Mouse (Mus musculus) heart, embryonic 11.5 days (tissue): ENCODE measurements around the gene Foxa2. TPM values are rescaled to one million over a fixed set of nuclear protein-coding genes. Genes with fewer than 3 reads are reported as not detected.

Experiments used
- ATAC-seq: fragments of 200-750 bp; cut with Nextera tagmentation; replicated peaks from 2 replicates; pipeline ENCODE4 v1.8.0; 2017; ENCODE audit warnings: moderate library complexity; ENCODE audit not compliant: insufficient number of reproducible peaks, low FRiP score, low TSS enrichment
- H3K27ac ChIP-seq: fragments of 300-500 bp; sonication (generic); 2 replicates; pipeline ENCODE4 v1.5.1; 2014; ENCODE audit warnings: mild to moderate bottlenecking, low read depth, low read length
- H3K27me3 ChIP-seq: fragments of 300-500 bp; sonication (generic); 2 replicates; pipeline ENCODE4 v1.6.1; 2014; ENCODE audit warnings: mild to moderate bottlenecking, low read length, mixed read lengths; ENCODE audit not compliant: control insufficient read depth, insufficient read depth
- H3K36me3 ChIP-seq: fragments of 300-500 bp; sonication (generic); 2 replicates; pipeline ENCODE4 v1.6.1; 2014; ENCODE audit warnings: mild to moderate bottlenecking, low read length, moderate library complexity, mixed read lengths; ENCODE audit not compliant: control insufficient read depth, insufficient read depth
- H3K4me1 ChIP-seq: fragments of 300-500 bp; sonication (generic); 2 replicates; pipeline ENCODE4 v1.6.1; 2014; ENCODE audit warnings: low read length; ENCODE audit not compliant: control insufficient read depth, insufficient read depth
- H3K4me2 ChIP-seq: fragments of 300-500 bp; sonication (generic); 2 replicates; pipeline ENCODE4 v1.6.1; 2014; ENCODE audit warnings: mild to moderate bottlenecking, moderate library complexity
- H3K4me3 ChIP-seq: fragments of 300-500 bp; sonication (generic); 2 replicates; pipeline ENCODE4 v1.5.1; 2014; ENCODE audit warnings: low read depth, low read length
- H3K9ac ChIP-seq: fragments of 300-500 bp; sonication (generic); 2 replicates; pipeline ENCODE4 v1.6.1; 2014; ENCODE audit warnings: mild to moderate bottlenecking, low read depth, low read length, moderate library complexity
- H3K9me3 ChIP-seq: fragments of 300-500 bp; sonication (generic); replicated peaks from 2 replicates; pipeline ENCODE4 v1.6.1; 2016; ENCODE audit warnings: low read length; ENCODE audit not compliant: control insufficient read depth
- WGBS: fragments of 180-500 bp; shearing (Covaris S2); extraction: QIAGEN DNeasy Blood & Tissue Kit; methylation state at CpG from one replicate; pipeline ENCODE4 v1.1.7; 2014; ENCODE audit not compliant: insufficient replicate concordance; 5-methylcytosine and 5-hydroxymethylcytosine counted together
- polyA plus RNA-seq: library from polyadenylated mRNA; unstranded; fragments of >200 nt; fragmentation: Nextera tagmentation; extraction: Ambion mirVana; gene quantifications from 2 replicates; pipeline ENCODE4 v1.2.1, GENCODE M21; 2014

Foxa2 gene
- polyA plus RNA-seq, 1 experiment from 2014 or later, result 0.73 TPM

- 0 out of 2 replicates have a peak overlapping the region, but pooled peaks have one; percentile 39 for H3K9ac ChIP-seq
- H3K4me3 ChIP-seq, result peak overlapping the region; percentile 43
- no peaks in the 10 kb centered on the region for H3K36me3 ChIP-seq
- H3K9me3 ChIP-seq, result no peaks in the 10 kb centered on the region
- H3K27me3 ChIP-seq, result peaks cover 94% of the 10 kb centered on the region
- H3K27ac ChIP-seq, result no peak overlapping the region
- ATAC-seq, result 0 out of 2 replicates have a peak, but pooled peaks have one; percentile 9
- H3K4me2 ChIP-seq, result peak overlapping the region; percentile 65
- WGBS, result under 1% methylated on average over 41 of the region's 41 CpGs
- 0 out of 2 replicates have a peak, but pooled peaks cover 10% of the 10 kb centered on the region for H3K4me1 ChIP-seq
Observed at GRCm38 (mm10) chr2:148048484-148049129, 1.8 kb upstream of the Foxa2 start.

DNA sequence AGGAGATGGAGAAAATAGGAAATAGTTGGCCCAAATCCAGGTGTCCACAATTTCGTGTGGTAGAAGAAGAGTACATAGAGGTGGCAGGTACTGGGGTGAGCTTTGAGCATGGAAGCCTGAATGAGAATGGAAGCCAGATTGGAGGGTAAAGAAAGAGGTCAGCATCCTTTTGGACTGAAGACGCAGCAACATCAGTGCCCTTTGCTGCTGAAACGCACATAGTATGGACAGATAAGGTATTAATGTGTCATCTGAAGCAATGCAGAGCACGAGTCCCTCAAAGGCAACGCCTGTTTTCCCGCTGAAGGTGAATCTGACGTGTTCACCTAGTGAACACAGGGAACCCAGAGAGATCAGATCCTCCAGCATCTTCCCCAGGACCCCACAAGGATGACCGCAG is 842 bp upstream of the Foxa2 start:
- no peak overlapping the region for H3K9ac ChIP-seq
- WGBS, result 6% methylated on average over 8 of the region's 8 CpGs
- no peaks in the 10 kb centered on the region for H3K9me3 ChIP-seq
- H3K27ac ChIP-seq, result no peak overlapping the region
- H3K27me3 ChIP-seq, result peaks cover 96% of the 10 kb centered on the region
- 0 out of 2 replicates have a peak, but pooled peaks cover 10% of the 10 kb centered on the region for H3K4me1 ChIP-seq
- no peak overlapping the region for H3K4me2 ChIP-seq
- ATAC-seq, result no peak
- H3K36me3 ChIP-seq, result no peaks in the 10 kb centered on the region
- no peak overlapping the region for H3K4me3 ChIP-seq

- Histone ChIP-seq H3K4me3 (peak overlapping the region; percentile 49), H3K9ac (0 out of 2 replicates have a peak overlapping the region, but pooled peaks have one; percentile 43), H3K27ac (no peak overlapping the region), H3K27me3 (peaks cover 96% of the 10 kb centered on the region), H3K9me3 (no peaks in the 10 kb centered on the region), H3K36me3 (no peaks in the 10 kb centered on the region), H3K4me2 (peak overlapping the region; percentile 71), H3K4me1 (0 out of 2 replicates have a peak, but pooled peaks cover 10% of the 10 kb centered on the region)
- WGBS, result under 1% methylated on average over 57 of the region's 65 CpGs
- ATAC-seq, result 0 out of 2 replicates have a peak, but pooled peaks have one; percentile 37
Observed at GRCm38 (mm10) chr2:148045937-148046798, 601 bp downstream of the Foxa2 start.

- peak overlapping the region; percentile 71 for H3K4me2 ChIP-seq
- H3K9me3 ChIP-seq, result no peaks in the 10 kb centered on the region
- peak overlapping the region; percentile 49 for H3K4me3 ChIP-seq
- peaks cover 96% of the 10 kb centered on the region for H3K27me3 ChIP-seq
- no peak overlapping the region for H3K27ac ChIP-seq
- 0 out of 2 replicates have a peak, but pooled peaks cover 10% of the 10 kb centered on the region for H3K4me1 ChIP-seq
- no peak overlapping the region for H3K9ac ChIP-seq
- ATAC-seq, result peak; percentile 28; the same call in 1 of the 2 replicates
- H3K36me3 ChIP-seq, result no peaks in the 10 kb centered on the region
- under 1% methylated on average over 22 of the region's 25 CpGs for whole genome bisulfite sequencing
Observed at GRCm38 (mm10) chr2:148045543-148045936, 1.2 kb downstream of the Foxa2 start.

GRCm38 (mm10) chr2:148044877-148045539 is 1.8 kb downstream of the Foxa2 start:
- peak overlapping the region; percentile 49 for H3K4me3 ChIP-seq
- H3K36me3 ChIP-seq, result no peaks in the 10 kb centered on the region
- peaks cover 98% of the 10 kb centered on the region for H3K27me3 ChIP-seq
- H3K27ac ChIP-seq, result no peak overlapping the region
- 0 out of 2 replicates have a peak, but pooled peaks cover 10% of the 10 kb centered on the region for H3K4me1 ChIP-seq
- ATAC-seq, result no peak
- H3K4me2 ChIP-seq, result peak overlapping the region; percentile 71
- H3K9me3 ChIP-seq, result no peaks in the 10 kb centered on the region
- no peak overlapping the region for H3K9ac ChIP-seq
- WGBS, result 1% methylated on average over 26 of the region's 26 CpGs

- ATAC-seq, result no peak
- peak overlapping the region; percentile 71 for H3K4me2 ChIP-seq
- 0 out of 2 replicates have a peak, but pooled peaks cover 10% of the 10 kb centered on the region for H3K4me1 ChIP-seq
- H3K27me3 ChIP-seq, result peaks cover 98% of the 10 kb centered on the region
- H3K4me3 ChIP-seq, result peak overlapping the region; percentile 49
- H3K36me3 ChIP-seq, result no peaks in the 10 kb centered on the region
- no peak overlapping the region for H3K9ac ChIP-seq
- H3K27ac ChIP-seq, result no peak overlapping the region
- WGBS, result 2% methylated on average over 71 of the region's 71 CpGs
- H3K9me3 ChIP-seq, result no peaks in the 10 kb centered on the region
Observed at GRCm38 (mm10) chr2:148043976-148044876, 2.5 kb downstream of the Foxa2 start.

- Histone ChIP-seq H3K36me3 (no peaks in the 10 kb centered on the region), H3K9ac (no peak overlapping the region), H3K27ac (no peak overlapping the region), H3K4me1 (0 out of 2 replicates have a peak, but pooled peaks cover 10% of the 10 kb centered on the region), H3K9me3 (no peaks in the 10 kb centered on the region), H3K27me3 (peaks cover 98% of the 10 kb centered on the region), H3K4me2 (peak overlapping the region; percentile 71), H3K4me3 (peak overlapping the region; percentile 49; the same call in 1 of the 2 replicates)
- no peak for ATAC-seq
- WGBS, result 14% methylated on average over 17 of the region's 17 CpGs
Observed at GRCm38 (mm10) chr2:148043271-148043975, 3.3 kb downstream of the Foxa2 start.
